Mouse (Mus musculus): ENCODE measurements at regions not wholly inside any gene's neighbourhood (a gene's known extent, or its start where the extent isn't known, plus 50 kb on each side); places are given as distances from the start of the nearest gene placed in this dataset.

- H3K9me3 ChIP-seq (ENCODE audit: low read length), result no peaks in the 10 kb centered on the region
- H3K4me1 ChIP-seq (ENCODE audit: insufficient read depth, low read length), result no peaks in the 10 kb centered on the region
- no peaks in the 10 kb centered on the region for H3K36me3 ChIP-seq (ENCODE audit: insufficient read depth, low read length)
- H3K4me2 ChIP-seq (ENCODE audit: low read depth, low read length, poor library complexity, severe bottlenecking), result no peak overlapping the region
- WGBS, result 86% methylated on average over 4 of the region's 4 CpGs
- TF ChIP-seq CTCF (IDR thresholded peaks at IDR 0.05), result no peak
- no peaks in the 10 kb centered on the region for H3K27me3 ChIP-seq (ENCODE audit: insufficient read depth, low read length)
- H3K9ac ChIP-seq (replicated peaks; ENCODE audit: low read length, poor library complexity, severe bottlenecking), result no peak overlapping the region
- ATAC-seq (ENCODE audit: low FRiP score) (no peak), DNase-seq (ENCODE audit: low spot score) (no peak)
- H3K27ac ChIP-seq (ENCODE audit: low read depth, low read length), result no peak overlapping the region
- no peak overlapping the region for H3K4me3 ChIP-seq (ENCODE audit: low read depth, low read length)
Measured at GRCm38 (mm10) chr12:13147251-13147650, 101.8 kb downstream of the Ddx1 start.

- H3K4me3 ChIP-seq (ENCODE audit: low read depth, low read length), result no peak overlapping the region
- H3K27ac ChIP-seq (ENCODE audit: low read depth, low read length), result no peak overlapping the region
- H3K36me3 ChIP-seq (ENCODE audit: insufficient read depth, low read length), result no peaks in the 10 kb centered on the region
- H3K9me3 ChIP-seq (ENCODE audit: low read length), result no peaks in the 10 kb centered on the region
- TF ChIP-seq CTCF (IDR thresholded peaks at IDR 0.05), result no peak
- H3K9ac ChIP-seq (replicated peaks; ENCODE audit: low read length, poor library complexity, severe bottlenecking), result no peak overlapping the region
- no peak overlapping the region for H3K4me2 ChIP-seq (ENCODE audit: low read depth, low read length, poor library complexity, severe bottlenecking)
- no peaks in the 10 kb centered on the region for H3K4me1 ChIP-seq (ENCODE audit: insufficient read depth, low read length)
- 62% methylated on average over 10 of the region's 10 CpGs for WGBS
- no peak for ATAC-seq (ENCODE audit: low FRiP score)
- no peak for DNase-seq (ENCODE audit: low spot score)
- H3K27me3 ChIP-seq (ENCODE audit: insufficient read depth, low read length), result no peaks in the 10 kb centered on the region
Measured at GRCm38 (mm10) chr12:13145186-13146115, 103.6 kb downstream of the Ddx1 start.

GRCm38 (mm10) chr12:13144739-13145138 is 104.3 kb downstream of the Ddx1 start:
- H3K27me3 ChIP-seq (ENCODE audit: insufficient read depth, low read length), result no peaks in the 10 kb centered on the region
- no peak overlapping the region for H3K9ac ChIP-seq (replicated peaks; ENCODE audit: low read length, poor library complexity, severe bottlenecking)
- no peak overlapping the region for H3K27ac ChIP-seq (ENCODE audit: low read depth, low read length)
- no peaks in the 10 kb centered on the region for H3K4me1 ChIP-seq (ENCODE audit: insufficient read depth, low read length)
- no peaks in the 10 kb centered on the region for H3K9me3 ChIP-seq (ENCODE audit: low read length)
- H3K4me3 ChIP-seq (ENCODE audit: low read depth, low read length), result no peak overlapping the region
- no peaks in the 10 kb centered on the region for H3K36me3 ChIP-seq (ENCODE audit: insufficient read depth, low read length)
- no peak overlapping the region for H3K4me2 ChIP-seq (ENCODE audit: low read depth, low read length, poor library complexity, severe bottlenecking)
- DNase-seq (ENCODE audit: low spot score) (no peak), ATAC-seq (ENCODE audit: low FRiP score) (no peak)
- WGBS, result 66% methylated on average over 1 of the region's 1 CpGs
- TF ChIP-seq CTCF (IDR thresholded peaks at IDR 0.05), result no peak

- H3K9ac ChIP-seq (replicated peaks; ENCODE audit: low read length, poor library complexity, severe bottlenecking), result no peak overlapping the region
- H3K4me1 ChIP-seq (ENCODE audit: insufficient read depth, low read length), result no peaks in the 10 kb centered on the region
- DNase-seq (ENCODE audit: low spot score) (no peak), ATAC-seq (ENCODE audit: low FRiP score) (no peak)
- no peaks in the 10 kb centered on the region for H3K9me3 ChIP-seq (ENCODE audit: low read length)
- H3K4me3 ChIP-seq (ENCODE audit: low read depth, low read length), result no peak overlapping the region
- TF ChIP-seq CTCF (IDR thresholded peaks at IDR 0.05), result no peak
- H3K27ac ChIP-seq (ENCODE audit: low read depth, low read length), result no peak overlapping the region
- no peaks in the 10 kb centered on the region for H3K27me3 ChIP-seq (ENCODE audit: insufficient read depth, low read length)
- no peak overlapping the region for H3K4me2 ChIP-seq (ENCODE audit: low read depth, low read length, poor library complexity, severe bottlenecking)
- WGBS, result 93% methylated on average over 6 of the region's 6 CpGs
- no peaks in the 10 kb centered on the region for H3K36me3 ChIP-seq (ENCODE audit: insufficient read depth, low read length)
Measured at GRCm38 (mm10) chr12:13140636-13141035, 108.4 kb downstream of the Ddx1 start.

GRCm38 (mm10) chr12:13139189-13139588 is 109.8 kb downstream of the Ddx1 start:
- H3K36me3 ChIP-seq (ENCODE audit: insufficient read depth, low read length), result no peaks in the 10 kb centered on the region
- TF ChIP-seq CTCF (IDR thresholded peaks at IDR 0.05), result no peak
- DNase-seq (ENCODE audit: low spot score) (no peak), ATAC-seq (ENCODE audit: low FRiP score) (no peak)
- H3K4me3 ChIP-seq (ENCODE audit: low read depth, low read length), result no peak overlapping the region
- H3K27me3 ChIP-seq (ENCODE audit: insufficient read depth, low read length), result no peaks in the 10 kb centered on the region
- H3K9ac ChIP-seq (replicated peaks; ENCODE audit: low read length, poor library complexity, severe bottlenecking), result no peak overlapping the region
- no peak overlapping the region for H3K4me2 ChIP-seq (ENCODE audit: low read depth, low read length, poor library complexity, severe bottlenecking)
- no peaks in the 10 kb centered on the region for H3K9me3 ChIP-seq (ENCODE audit: low read length)
- no peak overlapping the region for H3K27ac ChIP-seq (ENCODE audit: low read depth, low read length)
- WGBS, result 73% methylated on average over 5 of the region's 5 CpGs
- H3K4me1 ChIP-seq (ENCODE audit: insufficient read depth, low read length), result no peaks in the 10 kb centered on the region

GRCm38 (mm10) chr12:13134168-13134567 is 114.8 kb downstream of the Ddx1 start:
- WGBS, result 96% methylated on average over 9 of the region's 10 CpGs
- Histone ChIP-seq H3K4me2 (ENCODE audit: low read depth, low read length, poor library complexity, severe bottlenecking) (no peak overlapping the region), H3K27me3 (ENCODE audit: insufficient read depth, low read length) (no peaks in the 10 kb centered on the region), H3K4me1 (ENCODE audit: insufficient read depth, low read length) (no peaks in the 10 kb centered on the region), H3K9me3 (ENCODE audit: low read length) (no peaks in the 10 kb centered on the region), H3K4me3 (ENCODE audit: low read depth, low read length) (no peak overlapping the region), H3K9ac (replicated peaks; ENCODE audit: low read length, poor library complexity, severe bottlenecking) (no peak overlapping the region), H3K36me3 (ENCODE audit: insufficient read depth, low read length) (no peaks in the 10 kb centered on the region), H3K27ac (ENCODE audit: low read depth, low read length) (no peak overlapping the region)
- no peak for DNase-seq (ENCODE audit: low spot score)
- TF ChIP-seq CTCF (IDR thresholded peaks at IDR 0.05), result no peak
- ATAC-seq (ENCODE audit: low FRiP score), result no peak

All from midbrain, postnatal 0 days (tissue).